8 mouse cellular contexts compared by ENCODE assay signal in the genomic region with DNA sequence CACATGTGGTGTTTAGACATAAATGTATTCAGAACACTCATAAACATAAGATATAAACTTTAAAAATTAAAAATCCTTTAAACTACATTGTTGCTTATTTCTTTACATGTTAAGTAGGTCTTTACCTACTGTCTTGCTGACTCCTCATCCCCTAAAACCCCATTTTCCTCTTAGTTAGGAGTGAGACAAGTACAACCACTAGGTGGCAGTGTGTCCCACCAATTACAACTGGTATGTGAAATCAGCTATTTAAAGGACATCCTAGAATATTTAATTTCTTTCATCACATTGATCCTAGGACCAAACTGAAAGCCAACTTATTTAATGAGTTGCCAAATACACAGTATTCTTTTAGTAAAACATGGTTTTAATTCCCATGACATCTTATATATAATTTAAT. TPM values are rescaled to one million over a fixed set of nuclear protein-coding genes. Genes with fewer than 3 reads are reported as not detected.
A peak's percentile ranks its signal among the peaks of the same experiment; 100 is the strongest.
DNase-seq lines count a peak whose midpoint lies in the region; ATAC-seq lines count a peak whose summit lies in the region.

No protein-coding gene starts in this region.

- no peak overlapping the region for H3K4me2 ChIP-seq in heart, embryonic 12.5 days

- H3K9me3 ChIP-seq in heart, embryonic 12.5 days (replicated peaks) = no peaks in the 10 kb centered on the region

- no peak overlapping the region for H3K27ac ChIP-seq in heart, embryonic 12.5 days (ENCODE audit: poor library complexity, severe bottlenecking)

- no peak for ATAC-seq in heart, embryonic 12.5 days (ENCODE audit: insufficient number of reproducible peaks, low FRiP score)

- DNase-seq in heart, adult 9 months (ENCODE audit: low spot score in 2 of 2) = peak; percentile 29 to 37
- DNase-seq in MEL-GATA-1-ER (ENCODE audit: extremely low read depth, low read depth) = peak; percentile 44
- peak; percentile 72 for DNase-seq in cerebellum, adult 8-10 months
- DNase-seq in forelimb bud, embryonic 11.5 days (ENCODE audit: low read depth, low spot score) = peak; percentile 77
- peak; percentile 73 for DNase-seq in kidney, postnatal 14 days
- DNase-seq in lung, postnatal 10 days = peak; percentile 78
- peak; percentile 79 for DNase-seq in right cerebral cortex, postnatal 4 days

- H3K4me1 ChIP-seq in heart, embryonic 12.5 days (replicated peaks) = no peaks in the 10 kb centered on the region

- H3K9ac ChIP-seq in heart, embryonic 12.5 days = no peak overlapping the region

- H3K4me3 ChIP-seq in heart, embryonic 12.5 days = no peak overlapping the region

- peaks cover 17% of the 10 kb centered on the region for H3K36me3 ChIP-seq in heart, embryonic 12.5 days

- H3K27me3 ChIP-seq in heart, embryonic 12.5 days (replicated peaks) = no peaks in the 10 kb centered on the region

RNA-seq across cellular contexts. Expression of gene Nrcam, which starts 36.4 kb away (rescaled TPM):
- polyA plus RNA-seq in heart, embryonic 12.5 days (2016; fragmentation: Nextera tagmentation; extraction: Ambion mirVana) = 0.92 and 1.4 TPM in 2 replicates
